Mouse (Mus musculus): ENCODE results near the gene Abhd16a.

DNA sequence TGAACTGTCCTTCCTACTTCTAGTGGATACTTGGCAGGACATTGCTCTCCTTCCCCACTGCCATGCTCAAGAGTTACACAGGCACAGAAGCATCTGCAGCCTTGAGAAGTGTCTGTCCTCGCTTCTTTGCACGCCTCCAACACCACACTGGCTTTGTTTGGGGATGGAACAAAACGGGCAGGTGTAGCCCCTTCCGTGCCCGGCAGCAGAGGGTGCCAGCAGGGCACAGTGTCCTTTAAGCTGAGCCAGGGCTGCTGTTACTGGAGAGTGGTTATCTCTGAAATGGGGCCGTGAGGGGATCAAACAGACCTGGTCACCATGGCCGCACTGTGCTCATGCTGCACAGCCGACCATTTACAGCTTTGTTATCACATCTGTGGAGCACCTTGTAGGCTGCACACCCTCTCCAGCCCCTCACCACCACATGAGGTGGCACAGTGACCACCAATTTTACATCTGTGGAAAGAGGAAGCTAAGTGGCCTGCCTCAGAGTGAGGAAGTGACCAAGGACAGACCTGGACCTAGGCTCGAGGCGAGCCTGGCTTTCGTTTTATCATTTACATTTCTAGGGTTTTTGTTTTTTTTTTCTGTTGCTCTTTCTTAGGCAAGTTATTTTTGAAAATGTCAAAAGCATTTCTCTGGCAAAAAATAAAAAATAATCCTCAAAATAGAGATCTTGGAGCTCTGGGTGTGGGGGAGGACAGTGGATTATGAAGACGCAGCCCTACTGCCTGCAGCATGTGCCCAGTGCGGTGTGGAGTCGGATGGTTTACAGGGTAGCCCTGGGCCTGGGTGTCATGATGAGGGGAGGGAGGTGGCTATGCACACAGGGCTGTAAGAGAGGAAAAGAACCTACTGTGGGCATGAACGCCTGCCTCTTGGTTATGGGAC, 5.7 kb downstream of the Abhd16a start:
- TF ChIP-seq GATA1 (IDR thresholded peaks at IDR 0.05; ENCODE audit: borderline replicate concordance, low read length) (no peak), FLI1 (IDR thresholded peaks at IDR 0.05; ENCODE audit: low read length) (no peak)
